Mouse (Mus musculus) forebrain, embryonic 15.5 days (tissue): ENCODE measurements around the gene Ppp6r1. TPM values are rescaled to one million over a fixed set of nuclear protein-coding genes. Genes with fewer than 3 reads are reported as not detected.

ENCODE experiments used
- ATAC-seq: fragments of 200-750 bp; cut with Nextera tagmentation; replicated peaks from 2 replicates; pipeline ENCODE4 v1.8.0; 2017; ENCODE audit warnings: mild to moderate bottlenecking, moderate TSS enrichment, moderate library complexity
- H3K27ac ChIP-seq: fragments of 300-500 bp; sonication (generic); replicated peaks from 2 replicates; pipeline ENCODE4 v1.5.1; 2015; ENCODE audit warnings: mild to moderate bottlenecking, inconsistent platforms
- H3K27me3 ChIP-seq: fragments of 300-500 bp; sonication (generic); 2 replicates; pipeline ENCODE4 v1.6.1; 2015; ENCODE audit warnings: inconsistent platforms
- H3K36me3 ChIP-seq: fragments of 300-500 bp; sonication (generic); 2 replicates; pipeline ENCODE4 v1.6.1; 2015; ENCODE audit warnings: mild to moderate bottlenecking, inconsistent platforms
- H3K4me1 ChIP-seq: fragments of 300-500 bp; sonication (generic); 2 replicates; pipeline ENCODE4 v1.6.1; 2015; ENCODE audit warnings: inconsistent platforms
- H3K4me2 ChIP-seq: fragments of 300-500 bp; sonication (generic); replicated peaks from 2 replicates; pipeline ENCODE4 v1.6.1; 2015; ENCODE audit warnings: mild to moderate bottlenecking, inconsistent platforms
- H3K4me3 ChIP-seq: fragments of 300-500 bp; sonication (generic); 2 replicates; pipeline ENCODE4 v1.5.1; 2015; ENCODE audit warnings: mild to moderate bottlenecking, inconsistent platforms
- H3K9ac ChIP-seq: fragments of 300-500 bp; sonication (generic); replicated peaks from 2 replicates; pipeline ENCODE4 v1.6.1; 2015; ENCODE audit warnings: mild to moderate bottlenecking, inconsistent platforms
- H3K9me3 ChIP-seq: fragments of 300-500 bp; sonication (generic); 2 replicates; pipeline ENCODE4 v1.6.1; 2016; ENCODE audit warnings: inconsistent platforms
- WGBS: fragments of 180-500 bp; shearing (Covaris S2); methylation state at CpG from one replicate; pipeline ENCODE4 v1.1.7; 2015; ENCODE audit warnings: mixed read lengths; 5-methylcytosine and 5-hydroxymethylcytosine counted together
- polyA plus RNA-seq: library from polyadenylated mRNA; unstranded; fragments of >200 nt; fragmentation: Nextera tagmentation; extraction: Ambion mirVana; gene quantifications from 2 replicates; pipeline ENCODE4 v1.2.1, GENCODE M21; 2015

The Ppp6r1 gene
- polyA plus RNA-seq, 1 experiment from 2014 or later = 9.3 TPM

GRCm38 (mm10) chr7:4655916-4656315 lies 2.9 kb downstream of the Ppp6r1 start:
- Histone ChIP-seq H3K9me3 (no peaks in the 10 kb centered on the region), H3K4me3 (no peak overlapping the region), H3K4me1 (peaks cover 51% of the 10 kb centered on the region), H3K27me3 (no peaks in the 10 kb centered on the region), H3K4me2 (no peak overlapping the region), H3K9ac (no peak overlapping the region), H3K36me3 (peaks cover 3% of the 10 kb centered on the region; the same call in 1 of the 2 replicates), H3K27ac (no peak overlapping the region)
- WGBS = 88% methylated on average over 1 of the region's 1 CpGs
- ATAC-seq = no peak

- no peak for ATAC-seq
- Histone ChIP-seq H3K9me3 (no peaks in the 10 kb centered on the region), H3K4me2 (no peak overlapping the region), H3K4me3 (no peak overlapping the region), H3K27ac (no peak overlapping the region), H3K4me1 (peaks cover 46% of the 10 kb centered on the region), H3K9ac (no peak overlapping the region), H3K36me3 (peaks cover 3% of the 10 kb centered on the region; the same call in 1 of the 2 replicates), H3K27me3 (no peaks in the 10 kb centered on the region)
- 93% methylated on average over 4 of the region's 4 CpGs for WGBS
Measured at GRCm38 (mm10) chr7:4655393-4655792, 3.4 kb downstream of the Ppp6r1 start.

GRCm38 (mm10) chr7:4654221-4654620 lies 4.6 kb downstream of the Ppp6r1 start:
- Histone ChIP-seq H3K4me3 (no peak overlapping the region), H3K9ac (no peak overlapping the region), H3K9me3 (no peaks in the 10 kb centered on the region), H3K4me1 (peaks cover 37% of the 10 kb centered on the region), H3K27ac (no peak overlapping the region), H3K27me3 (no peaks in the 10 kb centered on the region), H3K36me3 (peaks cover 3% of the 10 kb centered on the region; the same call in 1 of the 2 replicates), H3K4me2 (no peak overlapping the region)
- ATAC-seq = no peak
- WGBS = 89% methylated on average over 2 of the region's 2 CpGs

- Histone ChIP-seq H3K4me3 (no peak overlapping the region), H3K9ac (no peak overlapping the region), H3K4me1 (peaks cover 37% of the 10 kb centered on the region), H3K36me3 (peaks cover 3% of the 10 kb centered on the region; the same call in 1 of the 2 replicates), H3K4me2 (no peak overlapping the region), H3K27ac (no peak overlapping the region), H3K9me3 (no peaks in the 10 kb centered on the region), H3K27me3 (no peaks in the 10 kb centered on the region)
- no peak for ATAC-seq
- 87% methylated on average over 7 of the region's 7 CpGs for WGBS
Measured at GRCm38 (mm10) chr7:4653780-4654179, 5.0 kb downstream of the Ppp6r1 start.

- no peak for ATAC-seq
- peaks cover 3% of the 10 kb centered on the region; the same call in 1 of the 2 replicates for H3K36me3 ChIP-seq
- H3K9ac ChIP-seq = no peak overlapping the region
Measured at GRCm38 (mm10) chr7:4653351-4653750, 5.5 kb downstream of the Ppp6r1 start.

GRCm38 (mm10) chr7:4652726-4653125 lies 6.1 kb downstream of the Ppp6r1 start:
- Histone ChIP-seq H3K9ac (no peak overlapping the region), H3K36me3 (peaks cover 3% of the 10 kb centered on the region; the same call in 1 of the 2 replicates), H3K4me3 (no peak overlapping the region), H3K9me3 (no peaks in the 10 kb centered on the region), H3K4me1 (peaks cover 33% of the 10 kb centered on the region), H3K27me3 (no peaks in the 10 kb centered on the region), H3K27ac (no peak overlapping the region), H3K4me2 (no peak overlapping the region)
- 91% methylated on average over 5 of the region's 5 CpGs for WGBS
- no peak for ATAC-seq

More at GRCm38 (mm10) chr7:4653351-4653750, 5.5 kb downstream of the Ppp6r1 start:
- Histone ChIP-seq H3K4me1 (peaks cover 37% of the 10 kb centered on the region), H3K4me3 (no peak overlapping the region), H3K9me3 (no peaks in the 10 kb centered on the region), H3K4me2 (no peak overlapping the region), H3K27me3 (no peaks in the 10 kb centered on the region), H3K27ac (no peak overlapping the region)
- 88% methylated on average over 5 of the region's 5 CpGs for WGBS

- ATAC-seq = no peak
Measured at GRCm38 (mm10) chr7:4651581-4651980, 7.2 kb downstream of the Ppp6r1 start.

GRCm38 (mm10) chr7:4647992-4648391 lies 10.8 kb downstream of the Ppp6r1 start:
- H3K27me3 ChIP-seq = no peaks in the 10 kb centered on the region
- H3K4me3 ChIP-seq = no peak overlapping the region
- peaks cover 37% of the 10 kb centered on the region for H3K36me3 ChIP-seq
- H3K4me1 ChIP-seq = no peaks in the 10 kb centered on the region
- H3K9ac ChIP-seq = no peak overlapping the region
- H3K9me3 ChIP-seq = no peaks in the 10 kb centered on the region
- H3K4me2 ChIP-seq = no peak overlapping the region
- H3K27ac ChIP-seq = no peak overlapping the region
- no peak for ATAC-seq
- 86% methylated on average over 2 of the region's 2 CpGs for WGBS

More at GRCm38 (mm10) chr7:4651581-4651980, 7.2 kb downstream of the Ppp6r1 start:
- H3K36me3 ChIP-seq = peaks cover 6% of the 10 kb centered on the region; the same call in 1 of the 2 replicates
- H3K27ac ChIP-seq = no peak overlapping the region
- peaks cover 21% of the 10 kb centered on the region for H3K4me1 ChIP-seq
- 85% methylated on average over 8 of the region's 8 CpGs for WGBS
- H3K4me2 ChIP-seq = no peak overlapping the region
- H3K27me3 ChIP-seq = no peaks in the 10 kb centered on the region
- no peak overlapping the region for H3K9ac ChIP-seq
- no peaks in the 10 kb centered on the region for H3K9me3 ChIP-seq
- H3K4me3 ChIP-seq = no peak overlapping the region

- Histone ChIP-seq H3K4me3 (no peak overlapping the region), H3K4me2 (no peak overlapping the region), H3K9me3 (no peaks in the 10 kb centered on the region), H3K36me3 (peaks cover 42% of the 10 kb centered on the region), H3K27me3 (no peaks in the 10 kb centered on the region), H3K9ac (no peak overlapping the region), H3K27ac (no peak overlapping the region), H3K4me1 (no peaks in the 10 kb centered on the region)
- ATAC-seq = no peak
- WGBS = 85% methylated on average over 6 of the region's 6 CpGs
Measured at GRCm38 (mm10) chr7:4647291-4647690, 11.5 kb downstream of the Ppp6r1 start.

- H3K4me3 ChIP-seq = no peak overlapping the region
- WGBS = 90% methylated on average over 3 of the region's 3 CpGs
- no peak overlapping the region for H3K27ac ChIP-seq
- H3K27me3 ChIP-seq = no peaks in the 10 kb centered on the region
- no peaks in the 10 kb centered on the region for H3K9me3 ChIP-seq
- no peak for ATAC-seq
- no peak overlapping the region for H3K9ac ChIP-seq
- no peak overlapping the region for H3K4me2 ChIP-seq
- no peaks in the 10 kb centered on the region for H3K4me1 ChIP-seq
- peaks cover 47% of the 10 kb centered on the region for H3K36me3 ChIP-seq
Measured at GRCm38 (mm10) chr7:4646806-4647205, 12.0 kb downstream of the Ppp6r1 start.

- Histone ChIP-seq H3K9me3 (no peaks in the 10 kb centered on the region), H3K36me3 (peaks cover 72% of the 10 kb centered on the region), H3K27me3 (no peaks in the 10 kb centered on the region), H3K27ac (no peak overlapping the region), H3K4me1 (no peaks in the 10 kb centered on the region), H3K4me2 (no peak overlapping the region), H3K9ac (no peak overlapping the region), H3K4me3 (no peak overlapping the region)
- ATAC-seq = no peak
- 91% methylated on average over 6 of the region's 6 CpGs for WGBS
Measured at GRCm38 (mm10) chr7:4643225-4643624, 15.6 kb downstream of the Ppp6r1 start.

GRCm38 (mm10) chr7:4641956-4642355 lies 16.9 kb downstream of the Ppp6r1 start:
- H3K9me3 ChIP-seq = no peaks in the 10 kb centered on the region
- H3K4me2 ChIP-seq = no peak overlapping the region
- no peak for ATAC-seq
- WGBS = 89% methylated on average over 7 of the region's 7 CpGs
- H3K4me1 ChIP-seq = no peaks in the 10 kb centered on the region
- H3K36me3 ChIP-seq = peaks cover 80% of the 10 kb centered on the region
- H3K9ac ChIP-seq = no peak overlapping the region
- no peak overlapping the region for H3K4me3 ChIP-seq
- no peak overlapping the region for H3K27ac ChIP-seq
- no peaks in the 10 kb centered on the region for H3K27me3 ChIP-seq

GRCm38 (mm10) chr7:4641155-4641554 lies 17.7 kb downstream of the Ppp6r1 start:
- H3K36me3 ChIP-seq = peaks cover 80% of the 10 kb centered on the region
- ATAC-seq = no peak
- no peak overlapping the region for H3K4me3 ChIP-seq
- H3K27ac ChIP-seq = no peak overlapping the region
- no peaks in the 10 kb centered on the region for H3K4me1 ChIP-seq
- no peak overlapping the region for H3K9ac ChIP-seq
- WGBS = 83% methylated on average over 11 of the region's 11 CpGs
- no peaks in the 10 kb centered on the region for H3K9me3 ChIP-seq
- no peak overlapping the region for H3K4me2 ChIP-seq
- H3K27me3 ChIP-seq = no peaks in the 10 kb centered on the region
